Mouse (Mus musculus) neutrophil, adult 65 days (primary cell): Measurements from ENCODE around the gene Vta1. TPM values are rescaled to one million over a fixed set of nuclear protein-coding genes. Genes with fewer than 3 reads are reported as not detected.

Experiments used
- total RNA-seq: library from RNA; stranded (reverse); gene quantifications from 2 replicates; pipeline ENCODE4 v1.2.4, GENCODE M21; 2023

The Vta1 gene
- total RNA-seq = 48.5 and 59.2 TPM in 2 replicates

DNA sequence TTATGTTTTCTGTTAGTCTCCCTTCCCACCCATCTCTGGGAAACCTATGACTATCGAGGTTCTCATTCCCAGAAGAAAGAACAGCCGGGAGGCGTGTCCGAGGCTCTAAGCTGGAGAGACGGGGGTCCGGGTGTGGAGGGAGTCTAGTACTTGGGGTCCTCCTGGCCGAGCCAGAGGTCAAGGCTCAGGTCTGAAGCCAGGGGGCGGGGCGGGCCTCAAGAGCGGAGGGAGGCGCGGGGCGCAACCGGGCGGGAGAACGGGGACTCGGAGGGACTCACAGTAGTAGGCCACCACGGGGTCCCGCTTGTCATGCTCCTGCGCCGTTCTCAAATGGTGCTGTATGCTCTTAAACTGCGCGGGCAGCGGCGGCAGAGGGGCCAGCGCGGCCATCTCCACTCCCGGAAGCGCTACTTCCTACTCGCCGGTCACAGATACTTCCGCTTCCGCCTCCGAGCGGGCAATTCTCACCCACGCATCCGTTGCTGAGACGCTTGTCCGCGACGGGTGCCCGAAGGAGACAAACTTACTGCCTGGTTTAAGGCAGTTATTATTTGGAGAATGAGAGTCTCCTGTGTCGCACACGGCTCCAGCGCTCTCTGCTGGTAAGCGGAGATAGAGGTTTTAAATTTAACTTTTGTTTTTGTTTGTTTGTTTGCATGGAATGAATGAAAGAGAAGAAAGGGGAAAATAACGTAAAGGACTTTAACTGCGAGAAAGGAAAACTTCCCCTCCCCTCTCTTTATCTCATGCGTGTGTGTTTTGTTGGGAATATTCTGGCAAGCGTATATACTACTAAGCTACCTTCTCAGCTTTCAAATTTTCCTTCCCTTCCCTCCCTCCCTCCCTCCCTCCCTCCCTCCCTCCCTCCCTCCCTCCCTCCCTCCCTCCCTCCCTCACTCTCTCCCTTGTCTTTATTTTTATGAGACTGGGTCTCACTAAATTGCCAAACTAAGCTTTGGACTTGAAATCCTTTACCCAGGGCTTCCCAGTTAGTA, at the start of gene Vta1, which contains the start of gene Nmbr:
Gene Vta1, minus strand, starts transcription at position 489 of the 995 bp plus-strand sequence.
Gene Nmbr, plus strand, starts transcription at position 520 of the 995 bp plus-strand sequence.

DNA sequence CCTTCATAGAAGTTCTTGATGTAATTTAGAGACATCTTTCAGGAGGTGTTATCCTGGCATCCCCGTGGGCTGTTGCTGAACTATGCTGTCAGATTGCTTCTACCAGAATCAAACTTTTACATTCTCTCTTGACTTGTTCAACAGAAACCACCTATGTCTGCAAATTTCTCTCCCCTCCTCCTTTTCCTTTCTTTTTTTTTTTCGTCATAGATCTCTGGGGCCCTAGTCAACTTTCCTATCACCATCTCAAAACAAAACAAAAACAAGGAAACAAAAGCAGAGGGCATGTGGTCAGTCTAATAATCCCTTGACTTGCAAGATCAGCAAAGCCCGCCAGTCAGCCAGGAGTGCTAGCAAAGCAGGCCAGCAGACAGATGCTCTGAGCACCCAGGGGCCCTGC, 12.8 kb upstream of the Vta1 start, which contains the start of gene Gje1:
Gene Gje1, minus strand, starts transcription at position 101 of the 400 bp plus-strand sequence.

Other genes with a start within 250 kb of the Vta1 start
- gene Adgrg6, start 159.9 kb downstream of the Vta1 start, total RNA-seq = 11.9 and 13.9 TPM in 2 replicates
- not detected in 2 replicates for gene Nmbr, start within 50 bp of the Vta1 start, total RNA-seq
- gene Gje1, start 12.7 kb upstream of the Vta1 start, total RNA-seq = 0.41 TPM in 1 of 2 replicates, not detected in the other